Mouse (Mus musculus) right cerebral cortex, postnatal 14 days (tissue): ENCODE data around the gene Mrpl49.

Experiments
- DNase-seq: peaks from one replicate; pipeline ENCODE4 v3.0.0; 2022

The Mrpl49 gene

GRCm38 (mm10) chr19:6057313-6058096 lies at the start of gene Mrpl49, which contains the start of gene Fau:
TSS of gene Mrpl49 (minus strand) at chr19:6057785.
TSS of gene Fau (plus strand) at chr19:6057844.
- DNase-seq, result peak; percentile 100

DNA sequence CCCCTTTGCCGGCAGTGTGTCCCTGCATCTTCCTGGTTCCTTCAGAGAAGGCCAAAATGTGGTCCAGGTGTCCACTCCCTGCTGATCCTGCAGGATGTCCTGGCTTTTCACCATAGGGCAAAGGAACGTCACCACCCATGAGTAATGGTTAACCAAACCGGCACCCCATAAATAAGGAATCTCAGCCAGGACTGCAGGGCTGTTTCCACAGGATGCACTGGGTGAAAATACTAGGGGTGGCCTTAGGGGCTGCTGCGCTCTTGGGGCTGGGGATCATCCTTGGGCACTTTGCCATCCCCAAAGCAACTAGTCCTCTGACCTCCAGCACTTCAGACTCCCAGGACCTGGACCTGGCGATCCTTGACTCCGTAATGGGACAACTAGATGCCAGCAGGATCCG lies 48.0 kb upstream of the Mrpl49 start, which contains the start of gene Naaladl1:
Gene Naaladl1, plus strand, starts transcription at position 197 of the 400 bp plus-strand sequence.
- no peak for DNase-seq

GRCm38 (mm10) chr19:6104476-6104875 lies 46.9 kb upstream of the Mrpl49 start:
- no peak for DNase-seq

DNA sequence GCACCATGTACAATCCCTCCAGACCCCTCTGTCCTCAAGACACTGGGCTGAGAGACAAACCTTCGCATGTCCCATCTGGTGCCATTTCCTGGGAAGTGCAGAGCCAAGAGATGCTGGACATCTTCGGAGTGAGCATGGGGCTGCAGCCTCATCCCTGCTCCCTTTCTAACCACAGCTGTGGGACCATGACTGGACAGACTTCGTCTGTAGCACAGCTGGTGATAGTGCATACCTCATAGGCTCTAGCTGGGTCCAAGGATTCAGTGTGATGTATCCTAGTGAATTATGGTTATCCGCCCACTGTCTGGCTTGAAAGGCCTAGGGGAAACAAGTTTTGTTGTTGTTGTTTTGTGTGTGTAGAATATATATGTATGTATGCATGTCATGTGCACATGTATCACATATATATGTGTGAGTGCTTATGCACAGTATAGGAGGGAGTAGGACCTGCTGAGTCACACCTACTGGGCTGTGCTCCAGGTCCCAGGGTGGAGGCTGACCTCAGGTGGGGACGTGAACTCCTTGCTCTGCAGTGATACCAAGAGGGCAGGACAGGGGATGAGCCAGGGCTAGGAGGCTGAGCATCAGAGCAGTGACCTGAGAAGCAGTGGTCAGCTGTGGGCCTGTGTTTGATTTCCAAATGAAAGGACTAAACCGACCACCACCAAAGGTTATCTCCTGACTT lies 44.7 kb upstream of the Mrpl49 start:
- DNase-seq, result no peak

- DNase-seq, result no peak
Observed at GRCm38 (mm10) chr19:6101186-6101585, 43.6 kb upstream of the Mrpl49 start.

GRCm38 (mm10) chr19:6097847-6098246 lies 40.3 kb upstream of the Mrpl49 start:
- no peak for DNase-seq

DNA sequence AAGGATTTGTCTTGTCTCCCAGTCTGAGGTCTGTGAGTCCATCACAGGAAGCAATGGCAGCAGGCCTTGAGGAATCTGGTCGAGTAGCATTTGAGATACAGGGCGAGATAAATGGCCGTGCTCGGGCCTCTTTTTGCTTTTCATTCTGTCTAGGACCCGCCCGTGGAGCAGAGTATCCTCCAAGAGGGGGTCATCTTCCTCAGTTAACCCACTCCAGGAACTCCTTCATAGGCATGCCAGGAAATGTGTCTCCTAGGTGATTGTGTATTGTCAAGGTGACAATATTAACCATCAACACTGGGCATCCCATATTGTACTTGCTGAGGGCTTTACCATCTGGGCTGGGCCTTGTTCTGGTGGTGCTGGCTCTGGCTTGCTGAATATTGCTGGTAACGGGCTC lies 36.5 kb upstream of the Mrpl49 start, which contains the start of gene AC131692.1:
Gene AC131692.1, plus strand, starts transcription at position 301 of the 400 bp plus-strand sequence.
- no peak for DNase-seq

- DNase-seq, result no peak
Observed at GRCm38 (mm10) chr19:6088841-6089240, 31.3 kb upstream of the Mrpl49 start.

DNA sequence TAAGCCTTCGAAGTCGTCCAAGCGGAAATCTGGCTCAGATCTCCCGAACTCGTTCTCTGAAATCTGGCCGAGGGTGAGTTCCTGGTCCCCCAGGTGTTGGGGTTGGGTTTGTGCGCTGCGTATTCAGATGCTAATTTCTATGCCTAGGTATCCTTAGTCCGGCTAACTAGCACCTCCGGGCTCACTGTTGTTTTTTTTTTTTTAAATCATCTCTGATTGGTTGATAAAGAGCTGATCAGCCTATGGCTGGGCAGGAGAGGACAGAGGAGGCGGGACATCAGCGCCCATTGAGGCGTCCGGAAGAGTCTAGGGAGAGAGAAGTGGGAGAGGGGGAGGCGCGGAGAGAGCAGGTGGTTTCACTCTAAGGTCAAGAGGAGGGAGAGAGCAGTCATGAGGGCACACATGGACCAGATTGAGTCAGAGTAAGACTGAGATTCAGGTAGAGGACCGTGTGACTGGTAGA lies 27.9 kb upstream of the Mrpl49 start:
- no peak for DNase-seq

DNA sequence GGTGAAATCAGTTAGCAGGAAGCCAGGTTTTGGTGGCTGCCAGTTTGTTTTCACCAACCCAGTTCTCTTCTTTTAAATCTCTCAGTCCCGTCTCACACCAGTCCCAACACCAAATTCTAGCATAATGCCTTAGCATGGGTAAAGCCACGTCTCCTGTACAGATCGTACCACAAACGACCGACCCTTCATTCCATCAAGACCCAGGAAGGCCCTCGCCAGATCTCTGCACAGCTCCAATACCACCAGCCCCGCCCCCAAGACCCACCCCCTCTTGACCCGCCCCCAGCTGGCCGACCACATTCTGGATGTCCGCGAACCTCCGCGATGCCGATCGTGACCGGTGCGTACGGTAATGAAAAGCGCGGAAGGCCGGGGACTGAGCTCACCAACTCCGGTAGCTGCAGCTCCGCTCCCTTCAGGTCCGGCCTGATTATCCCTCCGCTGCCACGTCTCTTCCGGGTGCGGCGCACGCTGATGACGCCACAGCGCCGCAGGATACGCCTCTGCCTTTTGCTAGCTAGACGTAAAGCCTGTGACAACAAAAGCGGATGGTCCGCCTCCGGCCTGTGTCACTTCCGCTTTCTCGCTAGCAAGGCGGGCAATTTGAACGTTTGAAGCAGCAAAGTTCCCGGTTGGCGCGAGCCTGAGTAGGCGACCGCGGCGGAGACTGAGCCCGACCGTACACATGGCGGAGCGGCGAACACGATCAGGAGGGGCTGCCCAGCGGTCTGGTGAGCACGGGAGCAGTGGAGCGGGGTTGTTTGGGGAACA lies 27.1 kb upstream of the Mrpl49 start, which contains the start of the genes Zfpl1 and Cdca5:
Gene Zfpl1, minus strand, starts transcription at position 479 of the 771 bp plus-strand sequence.
Gene Cdca5, plus strand, starts transcription at position 506 of the 771 bp plus-strand sequence.
- peak; percentile 95 for DNase-seq

- no peak for DNase-seq
Observed at GRCm38 (mm10) chr19:6082156-6082555, 24.6 kb upstream of the Mrpl49 start, which contains the start of gene Gm28374. TSS of gene Gm28374 (minus strand) at chr19:6082256.

DNA sequence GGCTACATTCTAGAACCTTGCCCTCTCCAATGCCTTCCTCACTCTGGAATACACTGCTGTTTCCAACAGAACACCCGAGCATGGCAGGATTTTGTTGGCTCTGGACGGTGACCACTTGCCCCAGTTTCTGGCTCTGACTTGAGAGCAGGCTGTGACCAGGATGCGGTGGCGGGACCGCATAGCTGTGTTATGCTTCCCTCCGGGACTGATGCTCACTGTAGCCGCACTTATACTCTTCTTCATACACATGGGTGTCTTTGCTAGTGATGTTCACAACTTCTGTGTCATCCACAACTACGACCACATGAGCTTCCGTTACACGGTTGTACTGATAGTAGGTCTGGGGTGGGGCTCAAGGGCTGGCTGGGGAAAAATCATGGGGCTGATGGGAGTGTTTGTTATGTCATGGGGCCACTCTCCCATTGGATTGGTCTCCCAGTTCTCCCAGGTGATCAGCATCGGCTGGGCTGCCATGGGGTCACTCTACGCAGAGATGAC lies 22.4 kb upstream of the Mrpl49 start, which contains the start of gene Tmem262:
Gene Tmem262, plus strand, starts transcription at position 51 of the 498 bp plus-strand sequence.
- no peak for DNase-seq

DNA sequence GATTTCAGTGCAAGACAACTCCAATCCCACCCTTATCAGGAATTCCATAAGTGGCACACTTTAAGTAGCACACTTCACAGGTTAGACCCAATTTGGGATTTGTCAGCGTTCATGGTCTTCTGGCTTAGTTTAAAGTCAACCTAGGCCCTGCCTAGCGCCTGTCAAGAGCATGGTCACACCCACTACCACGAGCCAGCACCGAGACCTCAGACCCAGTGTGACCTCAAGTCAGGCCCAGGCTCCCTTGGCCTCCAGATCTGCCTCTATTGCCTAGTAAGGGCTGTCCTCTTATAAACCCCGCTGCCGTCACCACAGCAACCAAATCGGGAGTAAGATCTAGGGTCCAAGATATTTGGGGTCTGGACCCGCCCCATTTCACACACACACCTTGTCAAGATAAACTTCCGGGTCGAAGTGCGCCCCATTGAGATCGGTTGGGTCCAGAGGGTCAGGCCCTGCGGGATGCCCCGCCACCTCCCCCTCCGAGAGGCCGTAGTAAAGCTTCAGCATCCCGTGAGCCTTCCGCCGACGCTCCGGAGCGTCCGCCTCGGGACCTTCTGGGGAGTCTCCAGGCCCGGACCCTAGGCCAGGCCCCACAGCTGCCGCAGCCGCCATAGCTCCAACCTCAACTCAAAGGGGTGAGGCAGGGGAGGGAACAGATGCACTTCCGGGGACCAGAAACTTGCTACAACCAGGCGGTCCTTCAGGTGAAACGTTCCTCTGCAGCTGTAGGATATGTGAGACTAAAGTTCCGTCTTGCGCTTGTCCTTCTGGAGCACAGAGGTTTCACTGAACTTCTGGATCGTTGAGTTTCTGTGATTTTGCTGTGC lies 19.2 kb upstream of the Mrpl49 start, which contains the start of gene Vps51:
Gene Vps51, minus strand, starts transcription at position 668 of the 830 bp plus-strand sequence.
- peak; percentile 78 for DNase-seq

DNA sequence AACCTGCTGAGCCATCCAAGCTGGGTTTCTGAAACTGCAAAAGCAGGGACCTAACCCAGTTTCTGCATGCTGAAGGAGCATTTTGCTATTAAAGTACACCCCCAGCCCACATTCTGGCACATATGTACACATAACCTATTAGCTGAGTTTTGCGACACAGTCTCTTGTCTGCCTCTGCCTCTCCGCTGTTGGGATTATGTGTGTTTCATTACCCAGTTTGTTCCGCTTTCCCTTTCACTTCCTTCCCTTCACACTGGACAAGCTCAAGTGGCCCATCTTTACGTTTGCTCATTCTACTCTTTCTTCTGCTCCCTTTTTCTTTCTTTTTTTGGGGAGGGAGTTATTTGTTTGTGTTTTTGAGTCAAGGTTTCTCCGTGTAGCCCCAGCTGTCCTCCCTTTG lies 16.3 kb upstream of the Mrpl49 start:
- no peak for DNase-seq

DNA sequence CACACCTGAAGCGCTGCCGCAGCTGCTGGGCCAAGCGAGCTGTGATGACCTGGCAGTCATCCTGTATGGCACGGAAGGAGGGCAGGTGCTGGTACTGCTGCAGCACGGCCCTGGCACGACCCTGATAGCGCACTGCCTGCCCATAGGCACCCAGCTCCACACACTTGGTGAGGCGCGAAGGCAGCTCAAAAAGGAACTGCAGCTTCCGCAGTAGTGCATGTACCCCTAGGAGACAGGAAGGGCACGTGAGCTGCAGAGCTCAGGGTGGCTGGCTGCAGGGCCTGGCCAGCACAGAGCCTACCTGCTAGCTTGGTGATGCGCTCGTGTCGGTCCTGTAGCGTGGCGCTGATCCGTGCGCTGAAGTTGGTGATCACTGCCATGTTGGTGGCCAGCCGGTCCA lies 13.7 kb upstream of the Mrpl49 start:
- no peak for DNase-seq

GRCm38 (mm10) chr19:6070571-6071250 lies 13.1 kb upstream of the Mrpl49 start:
- no peak for DNase-seq

DNA sequence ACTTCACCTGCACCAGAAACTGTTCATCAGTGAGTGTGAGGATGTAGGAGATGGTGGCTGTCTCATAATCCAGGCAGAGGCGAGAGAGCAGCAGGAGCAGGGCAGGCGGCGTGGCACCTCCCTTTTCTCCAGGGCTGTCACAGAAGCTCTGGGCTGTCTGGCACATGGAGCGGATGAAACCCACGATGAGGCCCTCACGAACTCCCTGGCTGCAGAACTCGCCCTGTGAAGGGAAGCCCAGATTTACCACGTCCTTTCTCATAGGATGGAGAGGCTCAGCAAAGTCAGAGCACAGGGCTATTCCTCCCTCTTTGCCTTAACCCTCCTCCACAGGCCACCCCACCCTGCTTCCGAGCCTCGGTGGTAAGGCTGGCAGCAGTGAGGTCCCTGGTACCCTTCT lies 12.3 kb upstream of the Mrpl49 start:
- DNase-seq, result no peak

- DNase-seq, result no peak
Observed at GRCm38 (mm10) chr19:6068951-6069350, 11.4 kb upstream of the Mrpl49 start.

DNA sequence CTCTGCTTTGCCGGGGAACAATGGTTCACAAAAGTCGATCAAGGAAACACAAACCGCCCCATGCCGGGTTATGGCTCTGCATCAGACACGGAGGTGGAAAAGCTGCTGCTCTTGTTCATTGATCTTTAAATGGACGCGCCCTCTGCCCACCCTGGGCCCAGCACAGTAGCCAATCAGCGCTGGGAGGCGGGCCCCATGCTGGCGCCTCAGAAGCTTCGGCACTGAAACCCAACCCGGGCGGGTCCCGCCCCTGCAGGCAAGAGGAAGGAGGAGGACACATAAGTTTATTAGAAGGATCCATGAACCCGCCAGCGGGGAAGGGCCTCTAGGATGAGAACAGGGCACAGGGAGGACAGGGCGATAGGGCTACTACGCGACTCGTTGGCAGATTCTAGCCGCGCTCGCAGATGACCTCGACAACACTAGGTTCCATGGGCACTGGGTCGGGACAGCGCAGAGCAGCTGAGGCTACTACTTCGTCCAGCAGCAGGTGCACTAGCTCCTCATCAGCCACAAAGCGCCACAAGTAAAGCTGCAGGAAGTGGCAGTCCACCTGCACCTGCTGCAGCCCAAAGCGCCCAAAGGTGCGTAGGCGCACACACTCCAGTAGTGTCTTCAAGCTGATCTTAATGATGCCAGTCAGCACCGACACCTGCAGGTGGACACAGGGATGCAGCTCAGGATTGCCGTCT lies 10.3 kb upstream of the Mrpl49 start, which contains the start of gene Tm7sf2:
Gene Tm7sf2, minus strand, starts transcription at position 650 of the 692 bp plus-strand sequence.
- DNase-seq, result peak; percentile 86
